Mouse (Mus musculus) liver, postnatal 0 days (tissue): ENCODE measurements around the gene Pum2. TPM values are rescaled to one million over a fixed set of nuclear protein-coding genes. Genes with fewer than 3 reads are reported as not detected.

Source experiments
- ATAC-seq: fragments of 200-750 bp; cut with Nextera tagmentation; 2 replicates; pipeline ENCODE4 v1.8.0; 2017; ENCODE audit warnings: mild to moderate bottlenecking, moderate library complexity
- DNase-seq: peaks from one replicate; pipeline ENCODE4 v3.0.0-alpha.2; 2016
- H3K27ac ChIP-seq: fragments of 300-500 bp; sonication (generic); 2 replicates; pipeline ENCODE4 v1.5.1; 2014; ENCODE audit warnings: antibody characterized with exemption, moderate library complexity, mild to moderate bottlenecking, low read depth
- H3K27me3 ChIP-seq: fragments of 300-500 bp; sonication (generic); 2 replicates; pipeline ENCODE4 v1.6.1; 2014; ENCODE audit warnings: low read length, control low read depth, mixed read lengths; ENCODE audit not compliant: insufficient read depth
- H3K36me3 ChIP-seq: fragments of 300-500 bp; sonication (generic); replicated peaks from 2 replicates; pipeline ENCODE4 v1.6.1; 2014; ENCODE audit warnings: mild to moderate bottlenecking, control low read depth, low read length, moderate library complexity, mixed read lengths; ENCODE audit not compliant: insufficient read depth
- H3K4me1 ChIP-seq: fragments of 300-500 bp; sonication (generic); 2 replicates; pipeline ENCODE4 v1.6.1; 2014; ENCODE audit warnings: antibody characterized with exemption, mild to moderate bottlenecking, control low read depth; ENCODE audit not compliant: insufficient read depth
- H3K4me2 ChIP-seq: fragments of 300-500 bp; sonication (generic); 2 replicates; pipeline ENCODE4 v1.6.1; 2014; ENCODE audit warnings: low read depth, mild to moderate bottlenecking, low read length, moderate library complexity, mixed read lengths
- H3K4me3 ChIP-seq: fragments of 300-500 bp; sonication (generic); 2 replicates; pipeline ENCODE4 v1.5.1; 2014; ENCODE audit warnings: low read depth, low read length
- H3K9ac ChIP-seq: fragments of 300-500 bp; sonication (generic); replicated peaks from 2 replicates; pipeline ENCODE4 v1.6.1; 2014; ENCODE audit warnings: mild to moderate bottlenecking, moderate library complexity
- H3K9me3 ChIP-seq: fragments of 300-500 bp; sonication (generic); 2 replicates; pipeline ENCODE4 v1.6.1; 2016; ENCODE audit warnings: mild to moderate bottlenecking, control low read depth, low read length, mixed read lengths
- CTCF ChIP-seq: sonication (generic); IDR thresholded peaks from 2 replicates; pipeline ENCODE4 v1.5.1; 2016; ENCODE audit warnings: antibody characterized with exemption, low read depth
- EP300 ChIP-seq: IDR thresholded peaks from 2 replicates; pipeline ENCODE4 v1.6.1; 2016; ENCODE audit warnings: antibody characterized with exemption, low read depth, mild to moderate bottlenecking
- WGBS: fragments of 180-500 bp; shearing (Covaris S2); extraction: QIAGEN DNeasy Blood & Tissue Kit; methylation state at CpG from one replicate; pipeline ENCODE4 v1.1.7; 2014; ENCODE audit not compliant: insufficient replicate concordance; 5-methylcytosine and 5-hydroxymethylcytosine counted together
- polyA plus RNA-seq: library from polyadenylated mRNA; unstranded; fragments of >200 nt; fragmentation: Nextera tagmentation; extraction: Ambion mirVana; gene quantifications from 2 replicates; pipeline ENCODE4 v1.2.1, GENCODE M21; 2015

Gene Pum2
- polyA plus RNA-seq, 1 experiment from 2014 or later, result 11.9 TPM

DNA sequence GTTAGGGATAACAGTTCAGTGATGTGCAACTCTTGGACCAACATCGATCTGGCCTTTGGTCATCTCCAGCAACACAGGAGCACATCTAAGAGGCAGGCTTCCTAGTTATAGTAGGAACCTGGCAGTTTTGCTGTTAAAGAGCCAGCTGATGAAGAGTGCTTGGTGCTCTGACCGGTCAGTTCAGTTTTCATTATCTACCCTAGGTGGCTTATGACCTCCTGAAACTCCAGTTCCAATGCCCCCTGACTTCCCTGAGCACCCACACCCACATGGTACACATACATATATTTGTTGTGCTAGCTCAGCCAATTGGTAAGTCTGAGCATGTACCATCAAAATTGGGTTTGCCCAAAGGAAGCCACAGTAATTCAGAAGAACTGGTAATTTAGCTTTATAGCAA, 79.7 kb downstream of the Pum2 start:
- H3K4me2 ChIP-seq, result no peak overlapping the region
- DNase-seq (no peak), ATAC-seq (no peak)
- H3K9me3 ChIP-seq, result no peaks in the 10 kb centered on the region
- no peaks in the 10 kb centered on the region for H3K27me3 ChIP-seq
- H3K9ac ChIP-seq, result no peak overlapping the region
- WGBS, result 88% methylated on average over 2 of the region's 2 CpGs
- H3K4me1 ChIP-seq, result no peaks in the 10 kb centered on the region
- no peak overlapping the region for H3K27ac ChIP-seq
- no peak for TF ChIP-seq EP300
- TF ChIP-seq CTCF, result no peak
- H3K36me3 ChIP-seq, result peaks cover 35% of the 10 kb centered on the region
- H3K4me3 ChIP-seq, result no peak overlapping the region

DNA sequence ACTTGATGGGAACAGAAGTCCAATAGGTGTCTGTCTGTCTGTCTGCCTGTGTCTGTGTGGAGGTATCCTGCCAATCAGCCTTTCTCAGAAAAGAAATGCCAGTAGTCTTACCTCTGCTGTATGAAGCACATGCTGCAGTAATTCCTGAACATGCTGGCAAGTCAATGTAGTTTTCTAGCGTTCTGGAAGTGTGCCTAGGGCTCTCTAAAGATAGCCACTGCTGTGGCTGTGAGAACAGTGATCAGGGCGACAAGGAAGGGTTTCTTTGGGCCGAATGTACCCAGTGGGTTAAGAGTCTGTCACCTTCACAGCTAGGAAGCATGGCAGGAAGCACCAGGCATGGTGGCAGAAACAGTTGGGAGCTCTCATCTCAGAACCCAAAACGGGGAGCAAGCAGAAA, 80.2 kb downstream of the Pum2 start:
- Histone ChIP-seq H3K9me3 (no peaks in the 10 kb centered on the region), H3K9ac (no peak overlapping the region), H3K4me2 (no peak overlapping the region), H3K27me3 (no peaks in the 10 kb centered on the region), H3K4me1 (no peaks in the 10 kb centered on the region), H3K4me3 (no peak overlapping the region), H3K27ac (no peak overlapping the region), H3K36me3 (peaks cover 31% of the 10 kb centered on the region)
- no peak for TF ChIP-seq CTCF
- no peak for TF ChIP-seq EP300
- no peak for DNase-seq
- ATAC-seq, result no peak
- WGBS, result 86% methylated on average over 4 of the region's 4 CpGs

DNA sequence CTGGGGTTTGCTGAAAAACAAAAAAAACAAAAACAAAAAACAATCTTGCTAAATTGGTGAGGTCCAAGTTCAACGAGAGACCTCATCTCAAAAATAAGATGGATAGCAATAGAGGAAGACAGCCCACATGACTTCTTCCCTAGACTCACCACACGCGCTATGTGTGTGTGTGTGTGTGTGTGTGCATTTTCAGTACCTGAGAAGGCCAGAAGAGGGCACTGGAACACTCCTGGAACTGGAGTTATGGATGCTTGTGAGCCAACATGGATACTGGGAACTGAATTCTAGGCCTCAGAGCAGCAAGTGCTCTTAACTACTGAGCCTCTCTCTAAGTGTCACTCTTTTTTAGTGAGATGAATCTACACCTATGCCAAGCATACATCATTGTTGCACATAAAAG, 84.1 kb downstream of the Pum2 start:
- DNase-seq, result no peak
- Histone ChIP-seq H3K4me1 (no peaks in the 10 kb centered on the region), H3K4me3 (no peak overlapping the region), H3K9me3 (no peaks in the 10 kb centered on the region), H3K27ac (no peak overlapping the region), H3K4me2 (no peak overlapping the region), H3K27me3 (no peaks in the 10 kb centered on the region), H3K36me3 (peaks cover 11% of the 10 kb centered on the region; the same call in 1 of the 2 replicates), H3K9ac (no peak overlapping the region)
- TF ChIP-seq EP300 (no peak), CTCF (peak; percentile 34)
- no peak for ATAC-seq
- 95% methylated on average over 3 of the region's 3 CpGs for WGBS

DNA sequence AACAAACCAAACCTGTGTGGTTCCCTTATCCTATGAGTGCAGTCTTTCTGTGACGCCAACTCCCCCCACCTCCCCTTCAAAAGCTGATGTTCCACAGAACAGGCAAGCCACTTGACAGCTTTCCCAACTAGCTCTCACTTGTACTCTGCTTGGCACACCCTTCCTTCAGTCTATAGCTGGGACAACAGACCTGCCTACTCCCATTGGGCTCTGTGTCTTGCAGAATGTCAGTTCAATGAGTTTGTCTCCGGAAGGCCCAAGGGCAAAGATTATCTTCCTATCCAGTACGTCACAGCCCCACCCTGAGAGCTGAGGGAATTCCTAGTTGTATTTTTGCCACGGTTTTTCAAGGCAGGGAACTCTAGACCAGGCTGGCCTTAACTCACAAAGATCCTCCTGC, 85.2 kb downstream of the Pum2 start:
- TF ChIP-seq EP300 (no peak), CTCF (no peak)
- Histone ChIP-seq H3K36me3 (0 out of 2 replicates have a peak, but pooled peaks cover 3% of the 10 kb centered on the region), H3K9ac (no peak overlapping the region), H3K9me3 (no peaks in the 10 kb centered on the region), H3K4me2 (no peak overlapping the region), H3K27me3 (no peaks in the 10 kb centered on the region), H3K4me3 (no peak overlapping the region), H3K4me1 (no peaks in the 10 kb centered on the region), H3K27ac (no peak overlapping the region)
- ATAC-seq, result no peak
- no peak for DNase-seq
- WGBS, result 57% methylated on average over 4 of the region's 4 CpGs

DNA sequence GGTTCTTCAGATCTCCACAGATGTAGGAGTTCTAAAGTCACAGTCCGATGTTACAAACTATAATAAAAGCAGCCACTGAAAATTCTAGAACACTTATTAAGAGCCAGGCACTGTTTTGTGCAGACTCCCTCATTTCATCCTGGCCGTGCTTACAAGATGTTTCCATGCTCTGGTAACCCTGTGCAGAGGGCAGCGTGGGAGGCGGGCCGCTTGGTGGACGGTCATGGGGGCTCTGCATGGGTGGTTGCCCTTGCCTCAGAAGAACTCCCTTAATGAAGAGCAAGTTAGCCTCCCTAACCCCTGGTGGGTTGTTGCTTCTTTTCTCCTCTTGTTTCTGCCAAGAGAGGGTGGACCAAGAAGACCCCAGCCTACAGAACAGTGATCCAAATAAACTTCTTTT, 85.8 kb downstream of the Pum2 start:
- Histone ChIP-seq H3K4me3 (no peak overlapping the region), H3K4me2 (no peak overlapping the region), H3K27ac (no peak overlapping the region), H3K9me3 (no peaks in the 10 kb centered on the region), H3K36me3 (0 out of 2 replicates have a peak, but pooled peaks cover 3% of the 10 kb centered on the region), H3K27me3 (no peaks in the 10 kb centered on the region), H3K9ac (no peak overlapping the region), H3K4me1 (no peaks in the 10 kb centered on the region)
- ATAC-seq, result no peak
- WGBS, result 82% methylated on average over 6 of the region's 6 CpGs
- DNase-seq, result no peak
- TF ChIP-seq CTCF, result no peak
- TF ChIP-seq EP300, result no peak

DNA sequence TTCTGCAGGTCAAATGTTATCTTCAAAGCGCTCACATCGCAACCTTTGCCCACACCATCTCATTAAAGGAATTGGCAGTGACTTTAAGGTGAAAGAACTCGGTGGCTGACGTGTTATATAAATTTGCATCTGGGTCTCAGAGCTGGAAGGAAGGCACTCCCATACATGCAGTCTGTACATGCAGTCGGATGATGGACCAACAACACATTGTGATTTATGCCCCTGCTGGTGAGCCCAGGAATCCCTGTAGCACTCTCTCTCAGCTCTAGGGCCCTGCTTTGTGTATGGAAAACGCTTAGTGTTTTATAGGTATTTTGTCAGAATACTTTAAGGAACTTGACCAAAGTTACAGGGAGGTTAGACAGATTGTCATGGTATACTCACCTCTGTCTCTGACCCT, 86.6 kb downstream of the Pum2 start:
- WGBS, result 78% methylated on average over 6 of the region's 6 CpGs
- DNase-seq (no peak), ATAC-seq (no peak)
- TF ChIP-seq EP300 (no peak), CTCF (0 out of 2 replicates have a peak, but pooled peaks have one; percentile 8)
- Histone ChIP-seq H3K4me1 (no peaks in the 10 kb centered on the region), H3K9me3 (no peaks in the 10 kb centered on the region), H3K27ac (no peak overlapping the region), H3K4me3 (no peak overlapping the region), H3K4me2 (no peak overlapping the region), H3K9ac (no peak overlapping the region), H3K36me3 (no peaks in the 10 kb centered on the region), H3K27me3 (no peaks in the 10 kb centered on the region)

DNA sequence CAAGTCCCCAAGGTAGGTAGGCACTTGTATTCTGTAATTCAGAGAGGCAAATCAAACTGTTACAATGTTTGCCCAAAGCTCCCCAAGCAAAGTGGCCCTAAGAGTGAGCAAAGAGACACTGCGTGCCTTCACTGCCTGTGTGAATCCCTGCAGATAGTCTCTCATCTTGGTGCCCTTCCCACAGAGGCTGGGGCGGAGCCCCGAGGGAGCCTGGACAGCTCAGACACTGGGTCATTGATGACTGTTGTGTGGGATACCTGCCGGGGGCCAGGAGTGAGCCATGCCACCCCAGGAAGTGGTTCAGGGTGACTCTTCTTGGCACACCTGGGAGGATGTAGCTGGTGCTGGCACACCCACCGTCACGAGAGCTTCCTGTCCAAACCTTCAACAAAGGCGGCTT, 87.1 kb downstream of the Pum2 start:
- no peak for TF ChIP-seq EP300
- no peak for TF ChIP-seq CTCF
- H3K9me3 ChIP-seq, result no peaks in the 10 kb centered on the region
- H3K4me2 ChIP-seq, result no peak overlapping the region
- H3K36me3 ChIP-seq, result no peaks in the 10 kb centered on the region
- H3K4me3 ChIP-seq, result no peak overlapping the region
- no peak overlapping the region for H3K27ac ChIP-seq
- ATAC-seq (no peak), DNase-seq (no peak)
- H3K9ac ChIP-seq, result no peak overlapping the region
- no peaks in the 10 kb centered on the region for H3K27me3 ChIP-seq
- no peaks in the 10 kb centered on the region for H3K4me1 ChIP-seq
- whole genome bisulfite sequencing, result 69% methylated on average over 7 of the region's 7 CpGs
